Mouse (Mus musculus): ENCODE results near the gene Coq10b. TPM values are rescaled to one million over a fixed set of nuclear protein-coding genes. Genes with fewer than 3 reads are reported as not detected.
A peak's percentile ranks its signal among the peaks of the same experiment; 100 is the strongest.
"Not testable (repeated sequence)": the region's sequence is repeated elsewhere in the genome, so short reads cannot be mapped to it uniquely, and the experiment has no call there.

Coq10b gene
- 31.4 and 36.2 TPM in 2 replicates for polyA plus RNA-seq (2015; fragmentation: Nextera tagmentation; extraction: Ambion mirVana)

DNA sequence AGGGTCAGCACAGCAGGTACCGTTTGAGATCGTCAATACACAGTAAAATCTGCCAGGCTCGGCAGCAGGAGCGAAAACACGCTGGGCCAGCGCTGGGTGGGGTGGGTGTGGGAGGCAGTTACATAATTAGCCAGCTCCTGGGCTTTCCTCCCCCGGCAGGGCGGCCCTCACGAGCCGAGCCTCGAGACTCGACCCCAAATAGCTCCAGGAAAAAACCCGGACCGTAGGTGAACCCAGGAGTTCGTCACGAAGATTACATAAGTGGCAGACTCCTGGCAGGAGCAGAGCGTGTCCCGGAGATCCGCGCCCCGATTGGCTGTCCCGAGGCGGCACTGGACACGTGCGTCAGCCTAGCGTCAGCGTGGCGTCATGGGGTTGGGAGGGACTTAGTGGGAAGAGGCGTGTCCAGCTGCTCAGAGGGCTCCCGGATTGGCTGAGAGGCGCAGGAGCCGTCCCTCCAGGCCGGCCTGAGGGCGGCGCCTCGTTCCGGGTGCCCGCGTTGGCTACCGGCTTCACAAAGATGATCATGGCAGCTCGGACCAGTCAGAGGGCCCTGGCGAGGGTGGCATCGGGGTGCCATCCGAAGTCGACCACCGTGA is at the start of gene Coq10b:
Gene Coq10b, plus strand, starts transcription at position 416 of the 599 bp plus-strand sequence.
- no peaks in the 10 kb centered on the region for H3K27me3 ChIP-seq (ENCODE audit: control insufficient read depth, insufficient read depth, low read length)
- no peaks in the 10 kb centered on the region for H3K36me3 ChIP-seq (ENCODE audit: control insufficient read depth, insufficient read depth, low read length)
- peak within 1 kb of the TSS; percentile 70 for H3K4me3 ChIP-seq (ENCODE audit: low read depth, low read length)
- H3K4me1 ChIP-seq (replicated peaks; ENCODE audit: control insufficient read depth, insufficient read depth): peaks cover 2% of the 10 kb centered on the region; the same call in 1 of the 2 replicates
- DNase-seq (ENCODE audit: low spot score) (peak; percentile 99), ATAC-seq (ENCODE audit: low FRiP score, low TSS enrichment) (peak; percentile 99)
- peak within 1 kb of the TSS; percentile 67 for H3K4me2 ChIP-seq (replicated peaks; ENCODE audit: low read depth)
- peak within 1 kb of the TSS; percentile 92 for H3K27ac ChIP-seq (replicated peaks)
- 0% methylated on average over 42 of the region's 46 CpGs for WGBS
- H3K9ac ChIP-seq (ENCODE audit: low read length): peak within 1 kb of the TSS; percentile 77
- no peak for TF ChIP-seq EP300 (optimal IDR thresholded peaks at IDR 0.05)
- peak; percentile 47 for TF ChIP-seq CTCF (IDR thresholded peaks at IDR 0.05; ENCODE audit: low read depth)
- no peaks in the 10 kb centered on the region for H3K9me3 ChIP-seq (ENCODE audit: control insufficient read depth, low read length)

GRCm38 (mm10) chr1:55008313-55008712 is 44.3 kb upstream of the Coq10b start:
- ATAC-seq (ENCODE audit: low FRiP score, low TSS enrichment); H3K27ac ChIP-seq (replicated peaks); H3K4me2 ChIP-seq (replicated peaks; ENCODE audit: low read depth); DNase-seq (ENCODE audit: low spot score); H3K9ac ChIP-seq (ENCODE audit: low read length); H3K4me1 ChIP-seq (replicated peaks; ENCODE audit: control insufficient read depth, insufficient read depth); H3K9me3 ChIP-seq (ENCODE audit: control insufficient read depth, low read length); H3K27me3 ChIP-seq (ENCODE audit: control insufficient read depth, insufficient read depth, low read length); H3K4me3 ChIP-seq (ENCODE audit: low read depth, low read length): not testable (repeated sequence)
- peak; percentile 40; the same call in 1 of the 2 replicates for TF ChIP-seq CTCF (IDR thresholded peaks at IDR 0.05; ENCODE audit: low read depth)
- 90% methylated on average over 2 of the region's 2 CpGs for WGBS
- H3K36me3 ChIP-seq (ENCODE audit: control insufficient read depth, insufficient read depth, low read length): peaks cover 17% of the 10 kb centered on the region

DNA sequence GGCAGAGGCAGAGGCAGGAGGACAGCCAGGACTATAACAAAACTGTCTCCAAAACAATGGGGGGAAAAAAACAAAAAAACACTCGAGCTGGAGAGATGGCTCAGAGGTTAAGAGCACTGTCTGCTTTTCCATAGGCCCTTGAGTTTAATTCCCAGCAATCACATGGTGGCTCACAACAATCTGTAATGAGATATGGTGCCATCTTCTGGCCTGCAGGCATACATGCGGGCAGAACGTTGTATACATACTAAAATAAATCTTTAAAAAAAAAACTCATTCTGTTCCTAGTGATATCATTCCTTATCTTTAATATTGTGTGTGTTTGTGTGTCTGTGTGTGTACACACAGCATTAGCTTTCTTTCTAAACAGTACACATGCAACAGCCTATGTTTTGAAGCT is 40.1 kb upstream of the Coq10b start:
- Histone ChIP-seq H3K9ac (ENCODE audit: low read length) (no peak overlapping the region), H3K27ac (replicated peaks) (no peak overlapping the region), H3K4me1 (replicated peaks; ENCODE audit: control insufficient read depth, insufficient read depth) (no peaks in the 10 kb centered on the region), H3K4me3 (ENCODE audit: low read depth, low read length) (no peak overlapping the region), H3K27me3 (ENCODE audit: control insufficient read depth, insufficient read depth, low read length) (no peaks in the 10 kb centered on the region), H3K4me2 (replicated peaks; ENCODE audit: low read depth) (no peak overlapping the region), H3K9me3 (ENCODE audit: control insufficient read depth, low read length) (no peaks in the 10 kb centered on the region), H3K36me3 (ENCODE audit: control insufficient read depth, insufficient read depth, low read length) (peaks cover 12% of the 10 kb centered on the region; the same call in 1 of the 2 replicates)
- no peak for ATAC-seq (ENCODE audit: low FRiP score, low TSS enrichment)
- 52% methylated on average over 3 of the region's 3 CpGs for WGBS
- DNase-seq (ENCODE audit: low spot score): no peak
- TF ChIP-seq EP300 (optimal IDR thresholded peaks at IDR 0.05) (no peak), CTCF (IDR thresholded peaks at IDR 0.05; ENCODE audit: low read depth) (peak; percentile 44)

- no peak for TF ChIP-seq CTCF (IDR thresholded peaks at IDR 0.05; ENCODE audit: low read depth)
- TF ChIP-seq EP300 (optimal IDR thresholded peaks at IDR 0.05): no peak
- H3K4me3 ChIP-seq (ENCODE audit: low read depth, low read length): no peak overlapping the region
- no peaks in the 10 kb centered on the region for H3K27me3 ChIP-seq (ENCODE audit: control insufficient read depth, insufficient read depth, low read length)
- H3K4me1 ChIP-seq (replicated peaks; ENCODE audit: control insufficient read depth, insufficient read depth): no peaks in the 10 kb centered on the region
- no peak for DNase-seq (ENCODE audit: low spot score)
- no peak for ATAC-seq (ENCODE audit: low FRiP score, low TSS enrichment)
- no peak overlapping the region for H3K9ac ChIP-seq (ENCODE audit: low read length)
- H3K9me3 ChIP-seq (ENCODE audit: control insufficient read depth, low read length): no peaks in the 10 kb centered on the region
- no peak overlapping the region for H3K27ac ChIP-seq (replicated peaks)
- 0 out of 2 replicates have a peak, but pooled peaks cover 4% of the 10 kb centered on the region for H3K36me3 ChIP-seq (ENCODE audit: control insufficient read depth, insufficient read depth, low read length)
- H3K4me2 ChIP-seq (replicated peaks; ENCODE audit: low read depth): no peak overlapping the region
Observed at GRCm38 (mm10) chr1:55021907-55022306, 30.7 kb upstream of the Coq10b start.

DNA sequence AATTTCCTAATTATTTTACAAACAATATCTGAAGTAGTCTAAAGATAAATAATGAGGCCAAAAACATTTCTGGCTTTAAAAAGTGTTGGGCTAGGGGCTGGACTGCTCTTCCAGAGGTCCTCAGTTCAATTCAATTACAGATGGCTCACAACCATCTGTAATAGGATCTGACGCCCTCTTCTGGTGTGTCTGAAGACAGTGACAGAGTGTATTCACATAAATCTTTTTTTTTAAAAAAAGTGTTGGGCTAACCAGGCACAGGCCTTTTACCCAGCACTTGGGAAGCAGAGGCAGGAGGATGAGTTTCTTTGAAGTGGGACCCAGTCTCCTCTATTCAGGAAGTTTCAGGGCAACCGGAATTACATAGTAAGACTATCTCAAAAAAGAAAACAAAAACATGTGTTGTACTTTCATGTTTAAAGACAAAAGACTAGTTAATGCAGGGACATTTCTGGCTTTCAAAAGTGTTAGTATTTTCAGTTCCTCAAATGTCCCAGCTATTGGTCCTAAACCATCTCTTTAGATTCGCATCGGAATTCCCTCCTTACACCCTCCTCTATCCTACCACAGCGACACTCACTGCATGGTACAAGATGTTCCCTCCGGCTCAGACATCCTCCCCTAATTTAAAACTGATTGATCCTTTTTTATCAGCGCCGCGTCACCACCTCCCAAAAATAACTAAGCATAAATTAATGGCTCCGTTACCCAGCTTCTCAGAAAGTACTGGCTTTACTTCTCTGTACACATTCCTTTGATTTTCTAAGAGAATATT is 26.7 kb upstream of the Coq10b start:
- H3K9ac ChIP-seq (ENCODE audit: low read length): peak overlapping the region; percentile 99
- peak overlapping the region; percentile 77 for H3K4me2 ChIP-seq (replicated peaks; ENCODE audit: low read depth)
- ATAC-seq (ENCODE audit: low FRiP score, low TSS enrichment) (no peak), DNase-seq (ENCODE audit: low spot score) (no peak)
- H3K9me3 ChIP-seq (ENCODE audit: control insufficient read depth, low read length): no peaks in the 10 kb centered on the region
- no peaks in the 10 kb centered on the region for H3K4me1 ChIP-seq (replicated peaks; ENCODE audit: control insufficient read depth, insufficient read depth)
- TF ChIP-seq CTCF (IDR thresholded peaks at IDR 0.05; ENCODE audit: low read depth) (peak; percentile 27), EP300 (optimal IDR thresholded peaks at IDR 0.05) (no peak)
- H3K27ac ChIP-seq (replicated peaks): peak overlapping the region; percentile 98
- WGBS: 6% methylated on average over 10 of the region's 10 CpGs
- no peaks in the 10 kb centered on the region for H3K27me3 ChIP-seq (ENCODE audit: control insufficient read depth, insufficient read depth, low read length)
- peak overlapping the region; percentile 99 for H3K4me3 ChIP-seq (ENCODE audit: low read depth, low read length)
- no peaks in the 10 kb centered on the region for H3K36me3 ChIP-seq (ENCODE audit: control insufficient read depth, insufficient read depth, low read length)
